ENCODE assay signal across 8 mouse cellular contexts in genomic region chr5:111228302-111229040, GRCm38 (mm10).
DNase-seq lines count a peak whose midpoint lies in the region; ATAC-seq lines count a peak whose summit lies in the region.

No protein-coding gene starts in this region.

- WGBS in embryonic facial prominence, embryonic 15.5 days: 33% methylated on average over 14 of the region's 14 CpGs
- WGBS in hindbrain, embryonic 10.5 days: 36% methylated on average over 14 of the region's 14 CpGs
- 17% methylated on average over 14 of the region's 14 CpGs for WGBS in midbrain, embryonic 14.5 days

- H3K9ac ChIP-seq in embryonic facial prominence, embryonic 15.5 days: no peak overlapping the region
- peak overlapping the region; percentile 24; the same call in 1 of the 2 replicates for H3K9ac ChIP-seq in midbrain, embryonic 14.5 days (replicated peaks; ENCODE audit: low read length)

- no peaks in the 10 kb centered on the region for H3K27me3 ChIP-seq in embryonic facial prominence, embryonic 15.5 days
- H3K27me3 ChIP-seq in hindbrain, embryonic 10.5 days (ENCODE audit: insufficient read depth, poor library complexity, severe bottlenecking): peaks cover 60% of the 10 kb centered on the region
- no peaks in the 10 kb centered on the region for H3K27me3 ChIP-seq in midbrain, embryonic 14.5 days (ENCODE audit: control insufficient read depth, insufficient read depth, low read length)

- peak overlapping the region; percentile 76 for H3K27ac ChIP-seq in embryonic facial prominence, embryonic 15.5 days (replicated peaks)
- H3K27ac ChIP-seq in hindbrain, embryonic 10.5 days: peak overlapping the region; percentile 68
- H3K27ac ChIP-seq in midbrain, embryonic 14.5 days (replicated peaks; ENCODE audit: low read depth, low read length): peak overlapping the region; percentile 58

- peaks cover 38% of the 10 kb centered on the region for H3K36me3 ChIP-seq in embryonic facial prominence, embryonic 15.5 days
- peaks cover 44% of the 10 kb centered on the region for H3K36me3 ChIP-seq in hindbrain, embryonic 10.5 days
- peaks cover 59% of the 10 kb centered on the region for H3K36me3 ChIP-seq in midbrain, embryonic 14.5 days (ENCODE audit: control insufficient read depth, insufficient read depth, low read length)

- intact Hi-C loops in left cerebral cortex, postnatal 25 days (cut with DNase I): no loop called here

- no peak for DNase-seq in frontal cortex, postnatal 14 days (ENCODE audit: low spot score in 2 of 2)
- peak; percentile 63 for DNase-seq in hindbrain, embryonic 10.5 days (ENCODE audit: low spot score)
- DNase-seq in left cerebral cortex, postnatal 25 days (ENCODE audit: low spot score in 2 of 2): peak; percentile 31 to 90
- DNase-seq in midbrain, embryonic 14.5 days: peak; percentile 60
- no peak for DNase-seq in testis, postnatal 14 days (ENCODE audit: low spot score)

- H3K4me3 ChIP-seq in embryonic facial prominence, embryonic 15.5 days (replicated peaks): no peak overlapping the region
- H3K4me3 ChIP-seq in hindbrain, embryonic 10.5 days: no peak overlapping the region
- H3K4me3 ChIP-seq in midbrain, embryonic 14.5 days (replicated peaks; ENCODE audit: low read depth, low read length): no peak overlapping the region

- H3K4me2 ChIP-seq in embryonic facial prominence, embryonic 15.5 days (replicated peaks): no peak overlapping the region
- H3K4me2 ChIP-seq in midbrain, embryonic 14.5 days (ENCODE audit: low read length): no peak overlapping the region

- H3K9me3 ChIP-seq in embryonic facial prominence, embryonic 15.5 days (replicated peaks): no peaks in the 10 kb centered on the region
- 0 out of 2 replicates have a peak, but pooled peaks cover under 1% of the 10 kb centered on the region for H3K9me3 ChIP-seq in hindbrain, embryonic 10.5 days
- H3K9me3 ChIP-seq in midbrain, embryonic 14.5 days (ENCODE audit: control insufficient read depth, low read length): no peaks in the 10 kb centered on the region

- ATAC-seq in frontal cortex, adult (ENCODE audit: low TSS enrichment): peak; percentile 90
- peak; percentile 39; the same call in 1 of the 2 replicates for ATAC-seq in embryonic facial prominence, embryonic 15.5 days (ENCODE audit: insufficient number of reproducible peaks, low FRiP score, low TSS enrichment, low read depth)
- 0 out of 2 replicates have a peak, but pooled peaks have one; percentile 37 for ATAC-seq in midbrain, embryonic 14.5 days (ENCODE audit: low FRiP score, low TSS enrichment)
- ATAC-seq in megakaryocyte-erythroid progenitor cell, adult 5-6 weeks (replicated peaks; ENCODE audit: low FRiP score, low TSS enrichment, poor library complexity, severe bottlenecking): no peak

- H3K4me1 ChIP-seq in embryonic facial prominence, embryonic 15.5 days: peaks cover 44% of the 10 kb centered on the region
- peaks cover 82% of the 10 kb centered on the region for H3K4me1 ChIP-seq in hindbrain, embryonic 10.5 days (replicated peaks)
- H3K4me1 ChIP-seq in midbrain, embryonic 14.5 days (ENCODE audit: control insufficient read depth, insufficient read depth, low read length): peaks cover 39% of the 10 kb centered on the region

Comparison
In these comparisons a context has a peak if more than half of its experiments do, and no peak if none do; other contexts are left out.
1. DNase-seq: peak in hindbrain, embryonic 10.5 days (single experiment), left cerebral cortex, postnatal 25 days (2 of 2) and midbrain, embryonic 14.5 days (single experiment); none in frontal cortex, postnatal 14 days (0 of 2) and testis, postnatal 14 days (single experiment).
2. Peak in every context shown above with its lines, with median percentiles within 50 percentile points of each other: H3K27ac ChIP-seq.